Mouse (Mus musculus) MEL (cell line): ENCODE data around the gene Dpm2.

ENCODE experiments used
- CTCF ChIP-seq, 3 experiments: IDR thresholded peaks in 2 of 3; conservative IDR thresholded peaks in 1 of 3; 2 replicates each; pipeline ENCODE4 v1.5.1; 2011 to 2012; ENCODE audit warnings: low read length in 3 of 3, low read depth in 2 of 3, mild to moderate bottlenecking in 2 of 3, improper control_type of control experiment in 1 of 3, inconsistent platforms in 1 of 3, mixed read lengths in 1 of 3, moderate library complexity in 1 of 3; ENCODE audit not compliant: control insufficient read depth in 1 of 3, insufficient read depth in 1 of 3, poor library complexity in 1 of 3, severe bottlenecking in 1 of 3
- E2F4 ChIP-seq: IDR thresholded peaks from 2 replicates; pipeline ENCODE4 v1.6.1; 2011; ENCODE audit warnings: low read depth, low read length, improper control_type of control experiment, borderline replicate concordance
- EP300 ChIP-seq, 2 experiments: IDR thresholded peaks; 2 replicates each; pipeline ENCODE4 v1.6.1; 2011; ENCODE audit warnings: improper control_type of control experiment in 2 of 2, low read length in 2 of 2, low read depth in 1 of 2, mild to moderate bottlenecking in 1 of 2
- HCFC1 ChIP-seq: IDR thresholded peaks from 2 replicates; pipeline ENCODE4 v1.6.1; 2012; ENCODE audit warnings: low read depth, mild to moderate bottlenecking, inconsistent platforms, low read length, improper control_type of control experiment, moderate library complexity
- MAFK ChIP-seq: IDR thresholded peaks from 2 replicates; pipeline ENCODE4 v1.6.1; 2011; ENCODE audit warnings: low read depth, mild to moderate bottlenecking, low read length, improper control_type of control experiment, borderline replicate concordance
- POLR2AphosphoS5 ChIP-seq: IDR thresholded peaks from 2 replicates; pipeline ENCODE4 v1.6.1; 2012; ENCODE audit warnings: low read depth, borderline replicate concordance, mild to moderate bottlenecking, inconsistent platforms, low read length, moderate library complexity, mixed read lengths
- RCOR1 ChIP-seq: IDR thresholded peaks from 2 replicates; pipeline ENCODE4 v1.6.1; 2012; ENCODE audit warnings: low read depth, mild to moderate bottlenecking, inconsistent platforms, low read length, improper control_type of control experiment
- USF2 ChIP-seq, 2 experiments: IDR thresholded peaks; 2 replicates each; pipeline ENCODE4 v1.6.1; 2011 to 2012; ENCODE audit warnings: improper control_type of control experiment in 2 of 2, low read length in 2 of 2, borderline replicate concordance in 1 of 2, inconsistent platforms in 1 of 2, low read depth in 1 of 2, mild to moderate bottlenecking in 1 of 2; ENCODE audit not compliant: insufficient read depth in 1 of 2
- ZC3H11A ChIP-seq: IDR thresholded peaks from 2 replicates; pipeline ENCODE4 v1.6.1; 2012; ENCODE audit warnings: low read depth, mild to moderate bottlenecking, inconsistent platforms, low read length, improper control_type of control experiment

DNA sequence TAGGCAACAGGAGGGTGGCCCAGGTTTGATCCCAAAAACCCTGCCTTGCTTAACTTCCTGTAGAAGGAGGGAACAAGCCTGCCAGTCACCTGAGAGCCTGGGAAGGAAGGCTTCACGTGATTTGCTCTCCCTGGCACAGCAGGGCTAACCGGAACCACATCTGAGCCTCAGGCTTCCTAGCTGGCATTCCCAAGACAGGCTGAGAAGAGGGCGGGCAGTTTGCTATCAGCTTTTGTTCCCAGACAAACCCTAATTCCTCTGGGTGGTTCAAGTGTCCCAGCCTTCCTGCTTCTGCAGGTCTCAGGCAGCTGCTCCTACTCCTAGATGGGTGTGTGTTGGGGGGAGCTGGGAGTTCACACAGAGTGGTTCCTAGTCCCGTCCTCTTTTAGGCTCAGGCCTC lies 15.2 kb upstream of the Dpm2 start:
- TF ChIP-seq EP300 (IDR thresholded peaks at IDR 0.05; ENCODE audit: low read depth in 1 of 2, low read length in 2 of 2) (no peak), CTCF (IDR thresholded peaks at IDR 0.05 in 2 of 3, conservative IDR thresholded peaks at IDR 0.05 in 1 of 3; ENCODE audit: control insufficient read depth in 1 of 3, insufficient read depth in 1 of 3, low read depth in 2 of 3, low read length in 3 of 3, poor library complexity in 1 of 3, severe bottlenecking in 1 of 3) (no peak), HCFC1 (no peak), RCOR1 (no peak), E2F4 (no peak), ZC3H11A (no peak), POLR2AphosphoS5 (no peak), USF2 (IDR thresholded peaks at IDR 0.05; ENCODE audit: borderline replicate concordance in 1 of 2, insufficient read depth in 1 of 2, low read depth in 1 of 2, low read length in 2 of 2) (no peak), MAFK (no peak)
